Mouse (Mus musculus) adrenal gland, postnatal 14 days (tissue): ENCODE results near the gene Cacng3. TPM values are rescaled to one million over a fixed set of nuclear protein-coding genes. Genes with fewer than 3 reads are reported as not detected.
A peak's percentile ranks its signal among the peaks of the same experiment; 100 is the strongest.

Experiments used
- DNase-seq: peaks from one replicate; pipeline ENCODE4 v3.0.0; 2021; ENCODE audit warnings: mixed read lengths
- total RNA-seq: library from RNA; stranded (reverse); gene quantifications from 2 replicates; pipeline ENCODE4 v1.2.3, GENCODE M21; 2021

Gene Cacng3
- total RNA-seq, 1 experiment from 2014 or later = 1.9 TPM

GRCm38 (mm10) chr7:122718540-122718939 is 48.2 kb downstream of the Cacng3 start:
- DNase-seq = no peak

- no peak for DNase-seq
Measured at GRCm38 (mm10) chr7:122723358-122723876, 53.1 kb downstream of the Cacng3 start.

DNA sequence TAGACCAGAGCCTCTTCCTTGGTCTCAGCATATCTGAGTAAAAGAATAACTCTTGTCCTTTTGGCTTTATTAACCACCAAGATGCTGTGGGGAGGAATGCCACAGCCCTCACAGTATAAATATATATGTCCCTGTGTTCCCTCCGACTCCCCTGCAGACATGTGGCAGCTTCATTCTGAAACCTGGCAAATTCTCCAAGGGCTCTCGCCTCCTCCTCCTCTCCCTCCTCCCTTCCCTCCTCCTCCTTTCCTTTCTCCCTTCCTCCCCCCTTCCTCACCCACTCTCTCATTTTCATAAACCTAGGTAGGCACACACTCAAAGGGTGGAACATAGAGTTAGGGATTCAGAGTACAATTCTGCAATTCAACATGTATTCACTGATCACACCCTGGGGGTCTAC is 56.1 kb downstream of the Cacng3 start:
- DNase-seq = no peak

DNA sequence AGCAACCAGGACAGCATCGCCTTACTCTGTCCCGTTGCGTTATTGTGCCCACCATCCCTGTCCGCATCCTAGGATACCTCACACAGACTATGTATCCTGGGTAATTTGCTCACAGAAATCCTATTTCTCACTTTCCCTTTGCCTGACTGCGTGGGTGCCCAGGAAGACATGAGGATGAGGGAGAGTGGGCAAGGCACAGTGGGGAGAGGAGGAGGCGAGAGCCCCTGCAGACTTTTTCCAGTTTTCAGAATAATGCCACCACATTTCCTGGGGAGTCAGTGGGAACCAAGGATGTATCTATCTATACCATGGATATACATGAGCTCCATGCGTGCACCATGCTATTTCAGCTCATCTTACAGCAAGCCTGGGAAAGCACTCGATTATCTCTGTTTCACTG is 57.9 kb downstream of the Cacng3 start:
- no peak for DNase-seq

GRCm38 (mm10) chr7:122728846-122729245 is 58.6 kb downstream of the Cacng3 start:
- DNase-seq = no peak

DNA sequence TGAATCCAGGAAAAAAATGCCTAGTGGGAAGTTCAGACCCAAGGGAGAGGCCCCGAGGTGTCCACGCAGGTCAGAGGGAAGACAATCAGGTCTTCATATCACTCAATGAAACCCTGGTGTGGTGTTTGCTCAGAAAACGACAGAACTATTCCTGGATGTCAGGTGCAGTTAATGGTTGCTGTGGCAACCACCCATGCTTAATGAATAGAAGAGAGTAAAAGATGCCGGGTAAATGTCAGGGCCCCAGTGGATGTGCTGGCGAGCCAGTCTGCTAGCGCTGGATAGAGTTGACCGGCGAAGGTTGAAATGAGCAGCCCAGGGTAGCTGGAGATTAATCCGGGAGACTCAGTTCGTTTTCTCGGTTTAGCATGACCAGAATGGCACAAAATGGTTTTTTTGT is 65.0 kb downstream of the Cacng3 start:
- no peak for DNase-seq

DNA sequence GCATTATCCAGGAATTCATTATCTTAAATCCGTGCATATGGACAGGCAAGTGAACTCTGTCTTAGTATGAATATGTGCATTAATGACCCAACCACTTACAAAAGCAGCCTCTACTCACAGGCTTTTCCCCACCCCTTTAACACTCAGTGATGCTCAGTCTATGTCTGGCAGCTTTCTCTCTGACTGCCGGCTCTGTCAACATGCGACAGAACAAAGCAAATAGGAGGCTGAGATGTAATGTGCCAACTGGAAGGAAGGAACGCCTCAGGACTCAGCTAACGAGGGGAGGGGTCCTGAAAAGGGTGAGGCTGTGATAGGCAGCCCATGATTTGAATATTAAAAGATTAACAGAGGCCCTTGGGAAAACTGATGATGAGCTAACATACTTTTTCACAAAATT is 68.2 kb downstream of the Cacng3 start:
- DNase-seq = no peak

DNA sequence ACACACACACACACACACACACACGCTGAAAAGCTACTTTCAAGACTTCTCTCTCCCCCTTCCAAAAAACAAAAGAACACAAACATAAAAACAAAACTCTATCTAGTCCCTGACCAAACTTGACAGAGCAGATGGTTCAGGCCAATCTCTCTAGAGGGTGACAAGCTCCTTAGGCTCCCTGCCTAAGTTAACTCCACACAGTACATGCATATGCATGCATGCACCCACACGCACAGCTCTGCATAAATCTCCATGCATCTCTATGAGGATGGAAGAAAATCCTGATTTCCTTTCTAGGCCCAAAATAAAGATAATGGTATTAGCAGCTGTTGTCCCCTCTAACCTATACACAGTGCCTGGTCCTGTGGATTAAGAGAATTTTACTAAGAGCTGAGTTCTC is 70.4 kb downstream of the Cacng3 start:
- no peak for DNase-seq

DNA sequence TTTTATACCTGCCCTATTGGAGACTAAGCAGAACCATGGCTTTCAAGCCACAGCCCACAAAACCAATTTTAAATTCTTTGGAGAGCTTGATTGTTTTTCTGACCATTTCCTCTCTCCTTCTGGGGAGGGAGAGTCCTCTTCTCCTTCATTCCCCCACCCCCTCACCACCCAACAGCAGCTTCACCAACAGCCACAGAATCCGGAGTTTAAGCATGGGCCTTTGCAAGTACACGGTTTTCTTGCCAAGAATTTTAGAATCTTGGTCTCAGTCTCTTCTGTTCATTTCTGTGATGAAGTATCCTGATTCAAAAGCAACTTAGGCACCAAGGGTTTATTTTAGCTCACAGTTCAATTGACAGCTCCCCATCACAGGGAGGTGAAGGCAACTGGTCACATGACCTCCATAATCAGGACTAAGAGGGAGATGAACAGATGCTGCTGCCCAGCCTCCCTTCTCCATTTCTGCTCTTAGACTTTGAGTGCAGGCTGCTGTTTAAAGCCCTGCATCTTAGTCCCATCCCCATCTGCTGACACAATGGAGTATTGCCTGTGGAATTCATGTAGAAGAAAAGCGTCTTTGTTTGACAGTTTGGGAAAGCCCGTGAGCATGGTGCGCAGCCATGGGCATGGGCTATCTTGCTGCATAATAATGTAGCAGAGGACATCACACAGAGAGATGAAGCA is 85.8 kb downstream of the Cacng3 start:
- no peak for DNase-seq

DNA sequence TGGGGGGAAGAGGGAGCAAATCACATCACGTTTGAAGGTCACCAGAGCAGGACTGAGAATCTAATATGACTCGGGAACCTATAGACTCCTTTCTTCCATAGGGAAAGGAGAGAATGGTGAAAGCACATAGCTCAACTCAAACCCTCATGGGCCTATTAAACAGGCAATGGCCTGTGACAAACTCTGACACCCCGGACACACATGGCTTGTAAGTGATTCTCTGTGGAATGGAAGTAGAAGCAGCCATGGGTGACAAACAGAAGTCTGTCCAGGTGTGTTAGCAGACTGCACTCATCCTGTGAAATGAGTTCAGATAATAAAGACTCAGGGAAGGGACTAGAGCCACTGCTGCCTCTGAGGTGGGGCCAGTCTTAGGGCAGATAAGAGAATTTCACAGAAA is 88.4 kb downstream of the Cacng3 start:
- DNase-seq = no peak

- no peak for DNase-seq
Measured at GRCm38 (mm10) chr7:122764506-122764905, 94.2 kb downstream of the Cacng3 start.

GRCm38 (mm10) chr7:122768292-122769020 is 98.2 kb downstream of the Cacng3 start:
- no peak for DNase-seq

- no peak for DNase-seq
Measured at GRCm38 (mm10) chr7:122779601-122780000, 109.3 kb downstream of the Cacng3 start.

DNA sequence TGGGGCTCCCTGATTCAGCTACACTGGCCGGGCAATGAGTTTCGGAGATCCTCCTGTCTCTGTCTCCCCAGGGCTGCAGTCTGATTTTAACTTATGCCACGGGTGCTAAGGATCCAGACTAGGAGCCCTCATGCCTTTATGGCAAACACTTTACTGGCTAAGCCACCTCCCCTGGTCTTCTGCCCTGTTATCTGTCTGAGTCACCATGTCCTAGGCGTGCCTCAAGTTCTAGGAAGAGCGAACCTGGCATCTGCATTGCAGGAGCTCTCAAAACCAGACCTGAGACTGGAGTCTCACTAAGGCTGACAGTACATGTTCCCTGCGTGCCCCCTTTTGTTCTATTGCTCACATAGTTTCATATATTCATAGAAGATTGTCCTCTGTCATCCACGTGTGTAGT is 119.6 kb downstream of the Cacng3 start:
- DNase-seq = no peak

GRCm38 (mm10) chr7:122793655-122794346 is 123.5 kb downstream of the Cacng3 start:
- DNase-seq = peak; percentile 10

- no peak for DNase-seq
Measured at GRCm38 (mm10) chr7:122795140-122795539, 124.8 kb downstream of the Cacng3 start.

DNA sequence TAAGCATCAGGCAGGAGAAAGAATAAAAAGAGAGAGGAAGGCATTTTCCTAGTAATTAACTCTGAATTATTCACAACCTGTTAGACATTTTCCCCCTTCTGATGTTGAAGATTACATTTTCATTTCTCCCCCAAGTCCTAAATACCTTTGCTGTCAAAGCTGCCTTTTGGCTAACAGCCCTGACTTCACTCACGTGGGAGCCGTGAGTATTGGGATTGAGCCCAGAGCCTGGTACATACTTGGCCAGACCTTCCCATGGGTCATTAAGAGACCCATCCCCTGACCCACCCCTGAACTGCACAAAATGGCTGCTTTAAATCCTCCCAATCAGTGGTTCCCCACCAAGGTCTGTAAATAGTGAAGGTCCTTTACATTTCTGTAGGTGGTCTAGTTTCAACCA is 130.5 kb downstream of the Cacng3 start:
- no peak for DNase-seq

GRCm38 (mm10) chr7:122803839-122804496 is 133.7 kb downstream of the Cacng3 start:
- peak; percentile 55 for DNase-seq

DNA sequence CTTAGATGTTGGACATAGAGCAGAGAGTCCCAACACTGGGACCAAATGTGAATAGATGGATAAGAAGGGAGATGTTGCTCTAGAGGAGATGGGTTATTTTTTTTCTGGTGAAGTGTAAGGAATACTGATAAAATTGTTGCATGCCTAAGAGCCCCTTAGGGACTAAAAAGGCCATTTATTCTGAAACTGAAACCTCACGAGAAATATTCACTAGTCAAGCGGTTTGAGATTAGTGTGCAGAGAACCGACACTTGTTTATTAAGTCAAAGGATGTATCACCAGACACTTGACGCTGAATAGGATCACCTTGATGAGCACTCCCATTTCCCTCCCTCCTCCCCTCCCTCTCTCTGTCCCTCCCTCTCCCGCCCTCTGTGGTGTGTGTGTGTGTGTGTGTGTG is 136.2 kb downstream of the Cacng3 start:
- no peak for DNase-seq

DNA sequence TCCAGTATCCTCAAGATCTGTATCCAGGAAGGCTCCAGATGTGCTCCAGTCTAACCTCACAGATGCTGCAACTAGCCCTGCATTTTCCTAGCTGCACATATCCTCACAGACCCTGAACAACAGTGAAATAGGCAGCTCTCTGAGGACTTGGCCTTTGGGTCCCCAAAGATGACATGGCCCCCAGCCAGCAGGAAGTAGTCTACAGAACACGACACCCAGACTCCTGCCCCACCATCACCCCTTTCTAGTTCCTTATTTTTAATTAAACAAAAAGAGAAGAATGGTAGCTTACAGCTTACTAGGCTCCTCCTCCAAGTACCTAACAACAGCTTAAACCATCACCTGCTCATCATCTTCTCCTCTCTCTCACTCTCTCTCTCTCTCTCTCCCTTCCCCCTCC is 143.4 kb downstream of the Cacng3 start:
- DNase-seq = no peak

GRCm38 (mm10) chr7:122817565-122817964 is 147.3 kb downstream of the Cacng3 start:
- DNase-seq = no peak
